Mouse (Mus musculus) embryonic stem cell, embryonic (primary cell): Measurements from ENCODE around the gene Hsd17b1.

Source experiments
- CTCF ChIA-PET, 4 experiments: fragments of 300-600 bp in 2 of 4; fragments of 350-600 bp in 2 of 4; sonication (Branson Sonifier 250); formaldehyde crosslinking; loops; one replicate each; lab custom pipeline; 2022; ENCODE audit warnings: inconsistent platforms in 2 of 4; lab: Charles Lee
- POLR2A ChIA-PET, 4 experiments: fragments of 300-600 bp in 2 of 4; fragments of 350-600 bp in 2 of 4; sonication (Branson Sonifier 250); formaldehyde crosslinking; loops; one replicate each; lab custom pipeline; 2022; ENCODE audit warnings: antibody characterized with exemption in 4 of 4, inconsistent platforms in 1 of 4; lab: Charles Lee

Hsd17b1 gene

GRCm38 (mm10) chr11:101055418-101055817, 22.8 kb upstream of the Hsd17b1 start:
- ChIA-PET CTCF (interaction anchor here in 3 of 4 experiments (0.5 to 5.3 kb wide), 11 partner anchors 8 to 116 kb away, joined by 3 to 39 read pairs (median 3); partner anchors contain the start of gene Plekhh3 (in 1 of the 3)), POLR2A (interaction anchor here in 2 of 4 experiments (0.9 to 1.4 kb wide), 7 partner anchors 9 to 84 kb away, joined by 3 to 9 read pairs (median 3); partner anchors contain the start of genes Cavin1 (in 1 of the 2) and Naglu (in 1 of the 2))

- ChIA-PET CTCF (interaction anchor here (0.5 to 5.3 kb wide), 26 partner anchors 9 to 909 kb away, joined by 3 to 51 read pairs (median 6); partner anchors contain the start of genes Naglu (in 2 of the 4) and Atp6v0a1 (in 1 of the 4)), POLR2A (interaction anchor here in 2 of 4 experiments (0.6 to 2.0 kb wide), 9 partner anchors 10 to 674 kb away, joined by 3 to 8 read pairs (median 3); partner anchors contain the start of gene Naglu (in 1 of the 2))
Observed at GRCm38 (mm10) chr11:101056885-101057284, 21.3 kb upstream of the Hsd17b1 start.

GRCm38 (mm10) chr11:101057860-101058259, 20.4 kb upstream of the Hsd17b1 start:
- ChIA-PET CTCF (interaction anchor here (0.5 to 5.3 kb wide), 110 partner anchors 8 to 1272 kb away, joined by 3 to 51 read pairs (median 4); partner anchors contain the start of genes Naglu (in 4 of the 4), Atp6v0a1 (in 2 of the 4), Coasy (in 2 of the 4) and Tubg2 (in 2 of the 4)), POLR2A (interaction anchor here in 3 of 4 experiments (0.5 to 2.0 kb wide), 21 partner anchors 9 to 738 kb away, joined by 3 to 7 read pairs (median 3); partner anchors contain the start of genes Naglu (in 2 of the 3), Atp6v0a1 (in 1 of the 3), Coasy (in 1 of the 3) and Eif1 (in 1 of the 3))

DNA sequence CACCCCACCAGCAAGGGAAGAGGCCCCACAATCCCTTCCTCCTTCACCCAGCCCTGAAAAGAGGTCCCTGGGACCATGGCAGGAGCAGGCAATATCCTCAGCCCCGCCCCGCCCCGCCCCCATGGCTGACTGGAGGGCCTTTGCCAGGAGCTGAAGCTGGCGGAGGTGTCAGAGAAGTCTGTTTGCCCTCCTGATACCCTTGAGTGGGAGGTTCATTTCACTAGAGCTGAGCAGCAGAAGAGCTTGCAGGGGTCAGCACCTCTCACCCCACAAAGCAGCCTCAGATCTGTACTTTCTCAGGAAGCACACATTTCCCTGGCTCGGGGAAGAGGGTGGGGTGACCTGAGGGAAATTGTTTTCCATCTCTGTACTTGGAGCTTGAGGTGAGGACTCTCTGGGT, 19.5 kb upstream of the Hsd17b1 start:
- ChIA-PET CTCF (interaction anchor here (0.5 to 5.3 kb wide), 41 partner anchors 8 to 400 kb away, joined by 3 to 51 read pairs (median 4); partner anchors contain the start of genes Naglu (in 3 of the 4), Atp6v0a1 (in 1 of the 4), Becn1 (in 1 of the 4) and Cavin1 (in 1 of the 4)), POLR2A (interaction anchor here (0.6 to 2.5 kb wide), 20 partner anchors 8 to 739 kb away, joined by 3 to 12 read pairs (median 4); partner anchors contain the start of genes Naglu (in 3 of the 4), Atp6v0a1 (in 1 of the 4), Coasy (in 1 of the 4) and Eif1 (in 1 of the 4))

GRCm38 (mm10) chr11:101059473-101059872, 18.7 kb upstream of the Hsd17b1 start:
- CTCF ChIA-PET = interaction anchor here (0.5 to 5.3 kb wide), 14 partner anchors 10 to 335 kb away, joined by 3 to 51 read pairs (median 4); partner anchors contain the start of genes Naglu (in 3 of the 4) and Becn1 (in 1 of the 4)
- POLR2A ChIA-PET = interaction anchor here in 3 of 4 experiments (0.6 to 2.5 kb wide), 9 partner anchors 10 to 385 kb away, joined by 3 to 12 read pairs (median 6); partner anchors contain the start of genes Naglu (in 3 of the 3), Coasy (in 1 of the 3), Retreg3 (in 1 of the 3) and Tubg1 (in 1 of the 3)

GRCm38 (mm10) chr11:101060126-101060525, 18.1 kb upstream of the Hsd17b1 start:
- ChIA-PET CTCF (interaction anchor here in 3 of 4 experiments (0.5 to 4.5 kb wide), 4 partner anchors 76 to 287 kb away, joined by 3 to 51 read pairs (median 4); partner anchors contain the start of gene Becn1 (in 1 of the 3)), POLR2A (interaction anchor here in 3 of 4 experiments (1.1 to 2.5 kb wide), 5 partner anchors 9 to 22 kb away, joined by 3 to 12 read pairs (median 6); partner anchors contain the start of genes Naglu (in 3 of the 3) and Coasy (in 1 of the 3))

- CTCF ChIA-PET = interaction anchor here in 1 of 4 experiments (0.6 kb wide), 1 partner anchor 241 kb away, joined by 3 read pairs; the partner anchor contains the start of gene Becn1
Observed at GRCm38 (mm10) chr11:101061049-101061448, 17.2 kb upstream of the Hsd17b1 start.

DNA sequence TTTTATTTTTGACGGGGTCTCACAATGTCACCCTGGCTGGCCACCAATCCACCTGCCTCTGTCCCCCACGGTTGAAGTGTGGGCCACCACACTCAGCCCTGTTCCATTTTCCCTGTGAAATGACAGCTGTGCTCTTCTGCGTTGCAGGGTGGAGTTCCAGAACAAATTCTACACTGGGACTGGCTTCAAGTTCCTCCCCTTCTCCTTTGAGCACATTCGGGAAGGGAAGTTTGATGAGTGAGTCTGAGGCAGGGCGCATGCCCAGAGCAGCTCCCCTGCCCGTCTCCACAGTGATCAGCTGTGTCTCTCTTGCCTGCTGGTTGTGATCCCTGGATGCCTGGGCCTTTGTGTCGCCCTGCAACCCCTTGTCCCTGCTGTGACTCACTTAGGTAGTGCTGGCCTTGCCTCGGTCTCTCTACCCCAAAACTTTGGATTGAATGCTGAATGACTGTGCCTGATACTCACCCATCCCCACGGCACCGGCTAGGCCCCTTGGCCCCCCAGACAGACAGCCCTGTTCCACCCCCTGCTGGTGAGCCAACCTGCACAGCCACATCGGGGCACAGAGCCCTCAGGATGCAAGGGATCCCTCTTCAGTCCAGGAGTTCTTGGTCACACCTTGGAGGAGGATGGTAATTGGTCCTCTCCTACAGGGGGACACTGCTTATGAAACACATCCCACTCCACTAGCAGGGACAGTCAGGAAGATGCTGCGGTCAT, 15.9 kb upstream of the Hsd17b1 start:
- ChIA-PET POLR2A (interaction anchor here in 3 of 4 experiments (0.6 to 1.1 kb wide), 4 partner anchors 10 to 528 kb away, joined by 3 to 4 read pairs (median 3); no protein-coding TSS in a partner anchor), CTCF (interaction anchor here in 2 of 4 experiments (0.6 to 1.4 kb wide), 3 partner anchors 80 to 118 kb away, joined by 3 to 6 read pairs (median 5); no protein-coding TSS in a partner anchor)

More at GRCm38 (mm10) chr11:101061049-101061448, 17.2 kb upstream of the Hsd17b1 start:
- POLR2A ChIA-PET = no interaction called here

GRCm38 (mm10) chr11:101062971-101063675, 15.1 kb upstream of the Hsd17b1 start:
- ChIA-PET CTCF (interaction anchor here in 1 of 4 experiments (0.8 to 1.6 kb wide), 3 partner anchors 80 to 127 kb away, joined by 3 to 5 read pairs (median 4); no protein-coding TSS in a partner anchor), POLR2A (interaction anchor here in 3 of 4 experiments (0.7 to 2.0 kb wide), 7 partner anchors 17 to 490 kb away, joined by 3 to 10 read pairs (median 4); partner anchors contain the start of genes Psmc3ip (in 1 of the 3) and Rab5c (in 1 of the 3))

GRCm38 (mm10) chr11:101063676-101064327, 14.4 kb upstream of the Hsd17b1 start:
- POLR2A ChIA-PET = interaction anchor here in 3 of 4 experiments (0.7 to 2.0 kb wide), 9 partner anchors 9 to 491 kb away, joined by 3 to 10 read pairs (median 4); partner anchors contain the start of genes Ezh1 (in 1 of the 3), Psmc3ip (in 1 of the 3) and Rab5c (in 1 of the 3)
- CTCF ChIA-PET = interaction anchor here in 3 of 4 experiments (0.5 to 1.6 kb wide), 5 partner anchors 81 to 1596 kb away, joined by 3 to 15 read pairs (median 4); no protein-coding TSS in a partner anchor

- ChIA-PET POLR2A (interaction anchor here in 3 of 4 experiments (0.5 to 2.0 kb wide), 6 partner anchors 10 to 404 kb away, joined by 3 to 6 read pairs (median 4); partner anchors contain the start of genes Ezh1 (in 1 of the 3) and Psmc3ip (in 1 of the 3)), CTCF (interaction anchor here in 3 of 4 experiments (0.5 to 1.6 kb wide), 4 partner anchors 81 to 1596 kb away, joined by 3 to 15 read pairs (median 4); no protein-coding TSS in a partner anchor)
Observed at GRCm38 (mm10) chr11:101064462-101064861, 13.7 kb upstream of the Hsd17b1 start.

DNA sequence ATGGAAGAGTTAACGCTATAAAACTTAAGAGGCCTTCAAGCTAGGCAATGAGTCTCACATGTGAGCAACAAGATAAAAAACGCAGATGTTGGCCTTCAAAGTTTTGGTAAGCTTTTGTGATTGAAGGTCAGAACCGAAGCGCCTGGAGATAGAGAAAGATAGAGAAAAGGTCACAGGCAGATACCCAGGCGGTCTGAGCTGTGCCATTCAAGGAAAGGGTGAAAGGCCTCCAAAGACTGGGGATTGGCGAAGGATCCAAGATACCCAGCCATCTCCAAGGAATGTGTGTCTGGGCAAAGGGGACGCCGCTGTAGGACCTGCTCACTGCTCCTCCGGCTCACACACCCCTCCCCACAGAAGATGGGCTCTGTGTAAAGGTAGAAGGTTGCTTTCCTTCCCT, 13.2 kb upstream of the Hsd17b1 start:
- ChIA-PET POLR2A (interaction anchor here in 3 of 4 experiments (0.5 to 2.0 kb wide), 3 partner anchors 10 to 57 kb away, joined by 3 to 5 read pairs (median 4); partner anchors contain the start of gene Psmc3ip (in 1 of the 3)), CTCF (interaction anchor here in 1 of 4 experiments (1.6 kb wide), 1 partner anchor 82 kb away, joined by 5 read pairs; no protein-coding TSS in a partner anchor)

- POLR2A ChIA-PET = interaction anchor here (0.5 to 1.5 kb wide), 22 partner anchors 8 to 1222 kb away, joined by 3 to 8 read pairs (median 3); partner anchors contain the start of genes Cntnap1 (in 1 of the 4), Coasy (in 1 of the 4), Plekhh3 (in 1 of the 4) and Psmc3ip (in 1 of the 4)
- CTCF ChIA-PET = interaction anchor here (0.6 to 1.9 kb wide), 46 partner anchors 8 to 1933 kb away, joined by 3 to 19 read pairs (median 4); partner anchors contain the start of genes Cavin1 (in 1 of the 4), Cntd1 (in 1 of the 4), Coa3 (in 1 of the 4) and Coasy (in 1 of the 4)
Observed at GRCm38 (mm10) chr11:101066549-101067412, 11.4 kb upstream of the Hsd17b1 start.
